Mouse (Mus musculus) embryonic facial prominence, embryonic 15.5 days (tissue): ENCODE results near the gene Pax9. TPM values are rescaled to one million over a fixed set of nuclear protein-coding genes. Genes with fewer than 3 reads are reported as not detected.

ENCODE experiments used
- ATAC-seq: fragments of 200-750 bp; cut with Nextera tagmentation; 2 replicates; pipeline ENCODE4 v1.8.0; 2017; ENCODE audit warnings: low read depth, moderate TSS enrichment; ENCODE audit not compliant: insufficient number of reproducible peaks, low FRiP score, low TSS enrichment
- H3K27ac ChIP-seq: fragments of 300-500 bp; sonication (generic); replicated peaks from 2 replicates; pipeline ENCODE4 v1.5.1; 2015; ENCODE audit warnings: mild to moderate bottlenecking, inconsistent platforms
- H3K27me3 ChIP-seq: fragments of 300-500 bp; sonication (generic); 2 replicates; pipeline ENCODE4 v1.6.1; 2015; ENCODE audit warnings: inconsistent platforms
- H3K36me3 ChIP-seq: fragments of 300-500 bp; sonication (generic); 2 replicates; pipeline ENCODE4 v1.6.1; 2015; ENCODE audit warnings: mild to moderate bottlenecking, inconsistent platforms
- H3K4me1 ChIP-seq: fragments of 300-500 bp; sonication (generic); 2 replicates; pipeline ENCODE4 v1.6.1; 2015; ENCODE audit warnings: inconsistent platforms
- H3K4me2 ChIP-seq: fragments of 300-500 bp; sonication (generic); replicated peaks from 2 replicates; pipeline ENCODE4 v1.6.1; 2015; ENCODE audit warnings: mild to moderate bottlenecking, inconsistent platforms
- H3K4me3 ChIP-seq: fragments of 300-500 bp; sonication (generic); replicated peaks from 2 replicates; pipeline ENCODE4 v1.5.1; 2015; ENCODE audit warnings: mild to moderate bottlenecking, inconsistent platforms
- H3K9ac ChIP-seq: fragments of 300-500 bp; sonication (generic); 2 replicates; pipeline ENCODE4 v1.6.1; 2015; ENCODE audit warnings: inconsistent platforms
- H3K9me3 ChIP-seq: fragments of 300-500 bp; sonication (generic); replicated peaks from 2 replicates; pipeline ENCODE4 v1.6.1; 2016; ENCODE audit warnings: inconsistent platforms
- WGBS: fragments of 180-500 bp; shearing (Covaris S2); methylation state at CpG from one replicate; pipeline ENCODE4 v1.1.7; 2015; 5-methylcytosine and 5-hydroxymethylcytosine counted together
- polyA plus RNA-seq: library from polyadenylated mRNA; unstranded; fragments of >200 nt; fragmentation: Nextera tagmentation; extraction: Ambion mirVana; gene quantifications from 2 replicates; pipeline ENCODE4 v1.2.1, GENCODE M21; 2015

Pax9 gene
- polyA plus RNA-seq, 1 experiment from 2014 or later, result 11.7 TPM

GRCm38 (mm10) chr12:56697785-56698184 is 6.2 kb downstream of the Pax9 start:
- Histone ChIP-seq H3K4me3 (peak overlapping the region; percentile 47), H3K27me3 (peaks cover 87% of the 10 kb centered on the region), H3K27ac (no peak overlapping the region), H3K9ac (no peak overlapping the region), H3K9me3 (no peaks in the 10 kb centered on the region), H3K4me2 (peak overlapping the region; percentile 57), H3K36me3 (no peaks in the 10 kb centered on the region), H3K4me1 (peaks cover 30% of the 10 kb centered on the region)
- 3% methylated on average over 12 of the region's 12 CpGs for WGBS
- ATAC-seq, result no peak

- ATAC-seq, result no peak
- H3K4me1 ChIP-seq, result peaks cover 30% of the 10 kb centered on the region
- H3K9ac ChIP-seq, result no peak overlapping the region
- peak overlapping the region; percentile 47 for H3K4me3 ChIP-seq
- 0 out of 2 replicates have a peak overlapping the region, but pooled peaks have one; percentile 15 for H3K4me2 ChIP-seq
- peaks cover 81% of the 10 kb centered on the region for H3K27me3 ChIP-seq
- no peaks in the 10 kb centered on the region for H3K9me3 ChIP-seq
- no peaks in the 10 kb centered on the region for H3K36me3 ChIP-seq
- WGBS, result 5% methylated on average over 8 of the region's 8 CpGs
- H3K27ac ChIP-seq, result no peak overlapping the region
These were observed 6.8 kb downstream of the Pax9 start for GRCm38 (mm10) chr12:56698191-56698980.

GRCm38 (mm10) chr12:56699351-56699750 is 7.8 kb downstream of the Pax9 start:
- H3K9ac ChIP-seq, result no peak overlapping the region
- H3K36me3 ChIP-seq, result no peaks in the 10 kb centered on the region
- H3K27me3 ChIP-seq, result peaks cover 72% of the 10 kb centered on the region
- no peak overlapping the region for H3K27ac ChIP-seq
- no peak for ATAC-seq
- peak overlapping the region; percentile 26; the same call in 1 of the 2 replicates for H3K4me3 ChIP-seq
- H3K4me2 ChIP-seq, result 0 out of 2 replicates have a peak overlapping the region, but pooled peaks have one; percentile 28
- H3K9me3 ChIP-seq, result no peaks in the 10 kb centered on the region
- H3K4me1 ChIP-seq, result peaks cover 30% of the 10 kb centered on the region
- 20% methylated on average over 3 of the region's 3 CpGs for WGBS

- no peak overlapping the region for H3K27ac ChIP-seq
- no peaks in the 10 kb centered on the region for H3K36me3 ChIP-seq
- WGBS, result 12% methylated on average over 44 of the region's 44 CpGs
- H3K4me2 ChIP-seq, result peak overlapping the region; percentile 28
- H3K4me3 ChIP-seq, result peak overlapping the region; percentile 26
- H3K9ac ChIP-seq, result no peak overlapping the region
- H3K9me3 ChIP-seq, result no peaks in the 10 kb centered on the region
- H3K4me1 ChIP-seq, result peaks cover 28% of the 10 kb centered on the region
- peaks cover 67% of the 10 kb centered on the region for H3K27me3 ChIP-seq
- ATAC-seq, result no peak
These were observed 8.6 kb downstream of the Pax9 start for GRCm38 (mm10) chr12:56699915-56700900.

- Histone ChIP-seq H3K27ac (no peak overlapping the region), H3K4me2 (no peak overlapping the region), H3K4me1 (peaks cover 20% of the 10 kb centered on the region), H3K9me3 (no peaks in the 10 kb centered on the region), H3K9ac (no peak overlapping the region), H3K36me3 (no peaks in the 10 kb centered on the region), H3K27me3 (peaks cover 59% of the 10 kb centered on the region), H3K4me3 (no peak overlapping the region)
- ATAC-seq, result no peak
- 15% methylated on average over 6 of the region's 6 CpGs for WGBS
These were observed 9.4 kb downstream of the Pax9 start for GRCm38 (mm10) chr12:56701004-56701403.

- Histone ChIP-seq H3K36me3 (no peaks in the 10 kb centered on the region), H3K27ac (no peak overlapping the region), H3K4me1 (peaks cover 4% of the 10 kb centered on the region; the same call in 1 of the 2 replicates), H3K9me3 (no peaks in the 10 kb centered on the region), H3K9ac (no peak overlapping the region), H3K4me3 (no peak overlapping the region), H3K4me2 (peak overlapping the region; percentile 19; the same call in 1 of the 2 replicates), H3K27me3 (peaks cover 33% of the 10 kb centered on the region)
- ATAC-seq, result peak; percentile 67
- 8% methylated on average over 14 of the region's 14 CpGs for WGBS
These were observed 26.6 kb downstream of the Pax9 start for GRCm38 (mm10) chr12:56717971-56718706.

GRCm38 (mm10) chr12:56718707-56719051 is 27.1 kb downstream of the Pax9 start:
- peaks cover 4% of the 10 kb centered on the region; the same call in 1 of the 2 replicates for H3K4me1 ChIP-seq
- no peak overlapping the region for H3K4me3 ChIP-seq
- 0 out of 2 replicates have a peak, but pooled peaks have one; percentile 11 for ATAC-seq
- peaks cover 33% of the 10 kb centered on the region for H3K27me3 ChIP-seq
- 21% methylated on average over 6 of the region's 6 CpGs for WGBS
- no peak overlapping the region for H3K27ac ChIP-seq
- no peaks in the 10 kb centered on the region for H3K9me3 ChIP-seq
- peak overlapping the region; percentile 19; the same call in 1 of the 2 replicates for H3K4me2 ChIP-seq
- H3K9ac ChIP-seq, result no peak overlapping the region
- no peaks in the 10 kb centered on the region for H3K36me3 ChIP-seq

- Histone ChIP-seq H3K36me3 (no peaks in the 10 kb centered on the region), H3K4me1 (no peaks in the 10 kb centered on the region), H3K27me3 (no peaks in the 10 kb centered on the region), H3K4me2 (no peak overlapping the region), H3K9me3 (no peaks in the 10 kb centered on the region), H3K27ac (no peak overlapping the region), H3K9ac (no peak overlapping the region), H3K4me3 (no peak overlapping the region)
- ATAC-seq, result no peak
- WGBS, result 48% methylated on average over 4 of the region's 4 CpGs
These were observed 36.1 kb downstream of the Pax9 start for GRCm38 (mm10) chr12:56727631-56728030.

GRCm38 (mm10) chr12:56737104-56737503 is 45.5 kb downstream of the Pax9 start:
- Histone ChIP-seq H3K4me3 (no peak overlapping the region), H3K4me2 (no peak overlapping the region), H3K9me3 (no peaks in the 10 kb centered on the region), H3K9ac (no peak overlapping the region), H3K27me3 (no peaks in the 10 kb centered on the region), H3K4me1 (no peaks in the 10 kb centered on the region), H3K27ac (no peak overlapping the region), H3K36me3 (no peaks in the 10 kb centered on the region)
- no peak for ATAC-seq
- WGBS, result 90% methylated on average over 4 of the region's 4 CpGs
